Mouse (Mus musculus): ENCODE results near the gene Tnfsf13. TPM values are rescaled to one million over a fixed set of nuclear protein-coding genes. Genes with fewer than 3 reads are reported as not detected.

Tnfsf13 gene
- polyA plus RNA-seq, 1 experiment from 2014 or later: 0.73 TPM

- H3K4me3 ChIP-seq: peak overlapping the region; percentile 96
- H3K36me3 ChIP-seq: peaks cover 73% of the 10 kb centered on the region
- under 1% methylated on average over 55 of the region's 61 CpGs for WGBS
- H3K4me2 ChIP-seq: peak overlapping the region; percentile 82
- no peaks in the 10 kb centered on the region for H3K27me3 ChIP-seq
- peak overlapping the region; percentile 98 for H3K27ac ChIP-seq
- H3K9ac ChIP-seq: peak overlapping the region; percentile 95
- H3K4me1 ChIP-seq: peaks cover 27% of the 10 kb centered on the region
- no peaks in the 10 kb centered on the region for H3K9me3 ChIP-seq
- peak; percentile 74 for ATAC-seq (ENCODE audit: insufficient number of reproducible peaks, low FRiP score, low TSS enrichment, low read depth)
These were observed 14.5 kb downstream of the Tnfsf13 start for GRCm38 (mm10) chr11:69670786-69671725.

GRCm38 (mm10) chr11:69666665-69667005 is 18.9 kb downstream of the Tnfsf13 start:
- Histone ChIP-seq H3K4me3 (no peak overlapping the region), H3K9ac (no peak overlapping the region), H3K9me3 (no peaks in the 10 kb centered on the region), H3K36me3 (peaks cover 70% of the 10 kb centered on the region), H3K4me1 (peaks cover 31% of the 10 kb centered on the region), H3K27me3 (no peaks in the 10 kb centered on the region), H3K4me2 (no peak overlapping the region), H3K27ac (no peak overlapping the region)
- 82% methylated on average over 3 of the region's 3 CpGs for WGBS
- no peak for ATAC-seq (ENCODE audit: insufficient number of reproducible peaks, low FRiP score, low TSS enrichment, low read depth)

- peak within 1 kb of the TSS; percentile 54 for H3K27ac ChIP-seq
- peaks cover 36% of the 10 kb centered on the region for H3K4me1 ChIP-seq
- H3K4me3 ChIP-seq: peak within 1 kb of the TSS; percentile 0; the same call in 1 of the 2 replicates
- H3K27me3 ChIP-seq: no peaks in the 10 kb centered on the region
- no peak within 1 kb of the TSS for H3K9ac ChIP-seq
- peaks cover 70% of the 10 kb centered on the region for H3K36me3 ChIP-seq
- H3K4me2 ChIP-seq: no peak within 1 kb of the TSS
- 36% methylated on average over 7 of the region's 7 CpGs for WGBS
- ATAC-seq (ENCODE audit: insufficient number of reproducible peaks, low FRiP score, low TSS enrichment, low read depth): no peak
- H3K9me3 ChIP-seq: no peaks in the 10 kb centered on the region
These were observed 19.5 kb downstream of the Tnfsf13 start, which contains the start of gene Cd68 for GRCm38 (mm10) chr11:69665961-69666664. Gene Cd68 (minus strand): TSS chr11:69666153.

- H3K4me3 ChIP-seq: peak overlapping the region; percentile 0; the same call in 1 of the 2 replicates
These were observed 20.1 kb downstream of the Tnfsf13 start for GRCm38 (mm10) chr11:69665457-69665960.

DNA sequence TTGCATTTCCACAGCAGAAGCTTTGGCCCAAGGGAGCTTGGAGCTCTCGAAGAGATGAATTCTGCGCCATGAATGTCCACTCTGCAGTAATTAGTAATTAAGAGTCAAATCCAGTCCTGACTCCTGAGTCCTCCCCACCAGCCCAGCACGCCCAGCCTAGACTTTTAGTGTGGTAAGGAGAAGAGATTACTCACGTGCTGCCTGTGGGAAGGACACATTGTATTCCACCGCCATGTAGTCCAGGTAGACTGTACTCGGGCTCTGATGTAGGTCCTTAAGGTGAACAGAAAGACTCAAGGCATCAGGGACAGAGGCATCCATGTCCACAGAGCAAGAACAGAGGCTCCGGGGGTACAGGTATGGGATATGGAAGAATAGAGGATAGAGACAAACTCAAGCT is 20.7 kb downstream of the Tnfsf13 start:
- WGBS: 88% methylated on average over 7 of the region's 7 CpGs
- no peak for ATAC-seq (ENCODE audit: insufficient number of reproducible peaks, low FRiP score, low TSS enrichment, low read depth)
- Histone ChIP-seq H3K27ac (peak overlapping the region; percentile 54), H3K27me3 (no peaks in the 10 kb centered on the region), H3K36me3 (peaks cover 60% of the 10 kb centered on the region), H3K9ac (no peak overlapping the region), H3K4me3 (no peak overlapping the region), H3K4me1 (peaks cover 27% of the 10 kb centered on the region), H3K4me2 (no peak overlapping the region), H3K9me3 (no peaks in the 10 kb centered on the region)

More at GRCm38 (mm10) chr11:69665457-69665960, 20.1 kb downstream of the Tnfsf13 start:
- Histone ChIP-seq H3K4me1 (peaks cover 34% of the 10 kb centered on the region), H3K9ac (no peak overlapping the region), H3K27me3 (no peaks in the 10 kb centered on the region), H3K27ac (peak overlapping the region; percentile 54), H3K36me3 (peaks cover 66% of the 10 kb centered on the region), H3K4me2 (no peak overlapping the region), H3K9me3 (no peaks in the 10 kb centered on the region)
- 71% methylated on average over 9 of the region's 9 CpGs for whole genome bisulfite sequencing
- ATAC-seq (ENCODE audit: insufficient number of reproducible peaks, low FRiP score, low TSS enrichment, low read depth): no peak

DNA sequence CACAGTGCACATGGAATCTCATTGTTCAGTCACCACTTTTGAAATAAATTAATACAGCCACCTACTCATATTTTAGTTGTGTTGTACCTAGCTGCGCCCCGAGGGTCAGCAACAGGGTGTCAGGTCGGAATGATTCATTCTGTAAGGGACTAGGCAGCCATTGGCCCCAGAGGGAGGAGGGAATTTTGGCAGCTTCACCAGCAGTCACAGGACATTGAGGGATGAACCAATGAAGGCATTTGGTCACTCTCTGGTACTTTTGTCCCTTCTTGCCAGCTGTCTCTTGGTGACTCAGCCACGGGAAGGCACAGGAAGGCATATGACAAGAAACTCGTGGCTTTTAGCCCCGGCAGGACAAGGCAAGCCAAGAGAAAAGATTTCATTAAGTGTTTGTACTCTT is 21.8 kb downstream of the Tnfsf13 start:
- Histone ChIP-seq H3K27me3 (no peaks in the 10 kb centered on the region), H3K4me1 (peaks cover 18% of the 10 kb centered on the region), H3K9ac (no peak overlapping the region), H3K9me3 (no peaks in the 10 kb centered on the region), H3K27ac (peak overlapping the region; percentile 97; the same call in 1 of the 2 replicates), H3K36me3 (peaks cover 56% of the 10 kb centered on the region), H3K4me3 (no peak overlapping the region), H3K4me2 (no peak overlapping the region)
- ATAC-seq (ENCODE audit: insufficient number of reproducible peaks, low FRiP score, low TSS enrichment, low read depth): no peak
- WGBS: 80% methylated on average over 6 of the region's 6 CpGs

GRCm38 (mm10) chr11:69662967-69663671 is 22.5 kb downstream of the Tnfsf13 start:
- peak overlapping the region; percentile 97 for H3K27ac ChIP-seq
- peak overlapping the region; percentile 42; the same call in 1 of the 2 replicates for H3K9ac ChIP-seq
- peak overlapping the region; percentile 59 for H3K4me3 ChIP-seq
- H3K36me3 ChIP-seq: peaks cover 56% of the 10 kb centered on the region
- H3K4me1 ChIP-seq: peaks cover 15% of the 10 kb centered on the region
- H3K27me3 ChIP-seq: no peaks in the 10 kb centered on the region
- ATAC-seq (ENCODE audit: insufficient number of reproducible peaks, low FRiP score, low TSS enrichment, low read depth): no peak
- H3K4me2 ChIP-seq: peak overlapping the region; percentile 58
- WGBS: 68% methylated on average over 13 of the region's 13 CpGs
- no peaks in the 10 kb centered on the region for H3K9me3 ChIP-seq

DNA sequence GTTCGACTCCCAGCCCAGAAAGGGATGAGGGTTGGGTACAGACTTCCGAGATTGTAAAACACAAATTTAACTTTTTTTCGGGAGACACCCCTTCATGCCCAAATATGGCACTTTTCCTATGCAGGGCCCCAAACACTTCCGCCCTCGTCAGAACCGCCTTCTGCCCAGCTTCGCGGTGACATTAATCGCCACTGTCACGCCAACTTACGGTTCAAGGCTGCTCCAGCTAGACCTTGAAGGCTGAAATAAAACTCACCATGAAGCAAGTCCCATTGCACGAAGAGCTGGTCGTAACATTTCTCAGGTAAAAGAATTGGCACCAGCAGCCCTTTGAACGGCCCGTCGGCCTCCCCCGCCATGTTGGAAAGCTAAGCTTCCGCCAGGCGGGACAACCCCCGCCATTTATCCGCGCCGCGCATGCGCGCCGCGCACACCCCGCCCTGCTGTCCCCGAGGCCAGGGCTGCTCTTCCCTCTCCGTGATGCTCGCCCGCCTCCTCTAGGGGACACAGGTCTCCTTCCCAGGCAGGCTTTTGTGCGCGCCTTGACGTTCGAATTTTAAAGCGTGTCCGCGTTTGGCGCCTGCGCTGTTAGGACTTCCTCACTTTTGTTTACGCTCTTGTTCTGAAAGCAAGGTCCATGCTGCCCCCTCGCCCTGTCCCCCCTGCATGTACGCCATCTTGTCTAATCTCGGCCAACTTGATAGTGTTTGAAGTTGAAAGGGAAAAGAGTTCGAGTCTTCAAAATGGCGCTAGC is 23.2 kb downstream of the Tnfsf13 start, which contains the start of gene Mpdu1:
TSS of gene Mpdu1 (minus strand) at position 430 of the 754 bp plus-strand sequence.
- Histone ChIP-seq H3K4me2 (peak within 1 kb of the TSS; percentile 58), H3K27me3 (no peaks in the 10 kb centered on the region), H3K9me3 (no peaks in the 10 kb centered on the region), H3K9ac (peak within 1 kb of the TSS; percentile 51), H3K27ac (peak within 1 kb of the TSS; percentile 97), H3K4me3 (peak within 1 kb of the TSS; percentile 59), H3K36me3 (peaks cover 56% of the 10 kb centered on the region), H3K4me1 (peaks cover 22% of the 10 kb centered on the region)
- peak; percentile 94 for ATAC-seq (ENCODE audit: insufficient number of reproducible peaks, low FRiP score, low TSS enrichment, low read depth)
- under 1% methylated on average over 48 of the region's 48 CpGs for WGBS

DNA sequence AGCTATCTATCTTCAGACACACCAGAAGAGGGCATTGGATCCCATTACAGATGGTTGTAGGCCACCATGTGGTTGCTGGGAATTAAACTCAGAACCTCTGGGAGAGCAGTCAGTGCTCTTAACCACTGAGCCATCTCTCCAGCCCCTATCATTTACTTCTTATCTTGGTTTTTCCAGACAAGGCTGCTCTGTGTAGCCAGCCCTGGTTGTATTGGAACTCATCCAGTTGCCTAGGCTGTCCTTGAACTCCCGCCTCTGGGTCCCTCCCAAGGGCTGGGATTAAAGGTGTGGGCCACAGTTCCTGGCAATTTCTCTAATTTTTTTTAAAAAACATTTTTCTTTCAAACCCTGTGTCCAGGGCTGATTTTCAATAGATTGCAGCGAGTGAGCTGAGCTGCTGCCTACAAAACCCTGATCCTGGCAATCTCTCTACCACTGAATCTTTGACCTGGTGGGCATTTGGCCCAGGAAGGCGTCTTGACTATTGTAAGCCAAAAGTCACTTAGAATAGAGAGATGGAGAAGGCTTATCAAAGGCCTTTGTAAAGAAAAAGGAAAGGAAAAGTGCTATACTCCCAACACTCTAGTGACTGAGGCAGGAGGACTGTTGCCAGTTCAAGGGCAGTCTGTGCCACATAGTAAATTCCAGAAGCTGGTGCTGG is 24.2 kb downstream of the Tnfsf13 start:
- H3K4me1 ChIP-seq: peaks cover 33% of the 10 kb centered on the region
- peak overlapping the region; percentile 58 for H3K4me2 ChIP-seq
- peaks cover 60% of the 10 kb centered on the region for H3K36me3 ChIP-seq
- H3K9me3 ChIP-seq: no peaks in the 10 kb centered on the region
- H3K27ac ChIP-seq: peak overlapping the region; percentile 97
- ATAC-seq (ENCODE audit: insufficient number of reproducible peaks, low FRiP score, low TSS enrichment, low read depth): no peak
- 75% methylated on average over 3 of the region's 3 CpGs for WGBS
- H3K4me3 ChIP-seq: peak overlapping the region; percentile 59
- H3K27me3 ChIP-seq: no peaks in the 10 kb centered on the region
- H3K9ac ChIP-seq: peak overlapping the region; percentile 51; the same call in 1 of the 2 replicates

- 82% methylated on average over 15 of the region's 15 CpGs for WGBS
- Histone ChIP-seq H3K9ac (no peak overlapping the region), H3K27ac (no peak overlapping the region), H3K4me3 (no peak overlapping the region), H3K36me3 (peaks cover 50% of the 10 kb centered on the region), H3K4me2 (no peak overlapping the region), H3K27me3 (no peaks in the 10 kb centered on the region), H3K4me1 (peaks cover 46% of the 10 kb centered on the region), H3K9me3 (no peaks in the 10 kb centered on the region)
- no peak for ATAC-seq (ENCODE audit: insufficient number of reproducible peaks, low FRiP score, low TSS enrichment, low read depth)
These were observed 28.1 kb downstream of the Tnfsf13 start for GRCm38 (mm10) chr11:69657462-69657881.
